Mouse (Mus musculus) retina, postnatal 7 days (tissue): Measurements from ENCODE around the gene Zfp316.

Experiments
- DNase-seq: peaks from one replicate; pipeline ENCODE4 v3.0.0-alpha.2; 2012; ENCODE audit warnings: low read depth, low spot score

Gene Zfp316

DNA sequence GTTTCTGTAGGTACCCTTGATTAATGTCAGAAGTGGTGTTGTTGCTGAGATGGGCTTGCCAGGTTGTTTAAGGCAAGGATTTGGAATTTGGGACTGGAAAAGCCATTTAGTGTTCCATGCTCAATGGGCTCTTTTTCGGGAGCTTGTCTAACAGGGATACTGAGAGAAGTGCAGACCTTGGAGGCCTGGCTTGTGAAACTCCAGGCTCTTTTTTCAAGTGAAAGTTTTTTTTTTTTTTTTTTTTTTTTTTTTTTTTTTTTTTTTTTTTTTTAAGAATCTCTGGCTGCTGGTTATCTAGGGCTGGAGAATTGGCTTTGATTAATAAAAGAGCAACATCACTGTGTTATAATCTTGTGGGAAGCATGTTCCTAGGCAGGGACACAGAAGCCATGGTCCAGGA lies 47.5 kb downstream of the Zfp316 start:
- no peak for DNase-seq

DNA sequence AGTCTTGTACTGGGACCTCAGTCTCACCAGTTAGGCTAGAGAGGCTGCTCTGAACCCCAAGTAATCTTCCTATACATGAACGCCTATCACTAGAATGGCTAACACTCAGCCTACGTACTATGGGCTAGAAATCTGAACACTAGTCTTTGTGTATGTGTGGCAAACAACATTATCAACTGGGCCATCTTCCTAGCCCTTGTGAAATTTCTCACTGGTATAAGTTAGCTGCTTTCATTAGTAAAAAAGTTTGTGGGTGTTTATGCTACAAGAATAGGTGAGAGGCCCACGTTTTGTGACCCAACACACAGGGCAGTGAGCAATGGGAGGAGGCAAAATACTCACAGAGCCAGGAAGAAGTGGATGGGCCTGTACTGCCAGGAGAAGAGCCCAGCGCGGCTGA lies 48.8 kb downstream of the Zfp316 start:
- DNase-seq: no peak

DNA sequence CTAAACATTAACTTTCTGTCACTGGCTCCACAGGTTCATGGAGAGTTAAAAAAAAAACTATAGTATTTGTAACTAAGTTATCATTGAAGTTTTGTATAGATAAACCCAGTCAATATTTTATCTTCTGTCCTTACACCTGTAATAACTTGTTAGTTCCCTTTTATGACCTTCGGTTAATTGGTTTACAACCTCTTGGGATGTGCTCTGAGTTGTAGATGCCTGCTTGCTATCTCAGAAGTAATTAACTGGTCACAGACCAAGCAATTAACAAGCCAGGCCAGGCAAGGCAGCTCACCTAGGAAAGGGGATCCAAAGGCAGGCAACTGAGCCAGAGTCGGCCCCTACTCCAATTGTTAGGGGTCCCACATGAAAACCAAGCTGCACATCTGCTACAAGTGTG lies 56.0 kb downstream of the Zfp316 start:
- DNase-seq: no peak

GRCm38 (mm10) chr5:143205015-143205414 lies 64.8 kb downstream of the Zfp316 start:
- DNase-seq: no peak
